Mouse (Mus musculus) CD4-positive, CD25-positive, alpha-beta regulatory T cell (primary cell): ENCODE data around the gene Prdx6b. TPM values are rescaled to one million over a fixed set of nuclear protein-coding genes. Genes with fewer than 3 reads are reported as not detected.

Experiments
- polyA plus RNA-seq: library from polyadenylated mRNA; unstranded; fragments of 100-300 nt; shearing (Covaris generic); gene quantifications from one replicate; pipeline ENCODE4 v1.2.1, GENCODE M21; 2017

Prdx6b gene
- polyA plus RNA-seq: not detected

GRCm38 (mm10) chr2:80292172-80292571 lies at the start of gene Prdx6b:
TSS of gene Prdx6b (plus strand) at chr2:80292472.

DNA sequence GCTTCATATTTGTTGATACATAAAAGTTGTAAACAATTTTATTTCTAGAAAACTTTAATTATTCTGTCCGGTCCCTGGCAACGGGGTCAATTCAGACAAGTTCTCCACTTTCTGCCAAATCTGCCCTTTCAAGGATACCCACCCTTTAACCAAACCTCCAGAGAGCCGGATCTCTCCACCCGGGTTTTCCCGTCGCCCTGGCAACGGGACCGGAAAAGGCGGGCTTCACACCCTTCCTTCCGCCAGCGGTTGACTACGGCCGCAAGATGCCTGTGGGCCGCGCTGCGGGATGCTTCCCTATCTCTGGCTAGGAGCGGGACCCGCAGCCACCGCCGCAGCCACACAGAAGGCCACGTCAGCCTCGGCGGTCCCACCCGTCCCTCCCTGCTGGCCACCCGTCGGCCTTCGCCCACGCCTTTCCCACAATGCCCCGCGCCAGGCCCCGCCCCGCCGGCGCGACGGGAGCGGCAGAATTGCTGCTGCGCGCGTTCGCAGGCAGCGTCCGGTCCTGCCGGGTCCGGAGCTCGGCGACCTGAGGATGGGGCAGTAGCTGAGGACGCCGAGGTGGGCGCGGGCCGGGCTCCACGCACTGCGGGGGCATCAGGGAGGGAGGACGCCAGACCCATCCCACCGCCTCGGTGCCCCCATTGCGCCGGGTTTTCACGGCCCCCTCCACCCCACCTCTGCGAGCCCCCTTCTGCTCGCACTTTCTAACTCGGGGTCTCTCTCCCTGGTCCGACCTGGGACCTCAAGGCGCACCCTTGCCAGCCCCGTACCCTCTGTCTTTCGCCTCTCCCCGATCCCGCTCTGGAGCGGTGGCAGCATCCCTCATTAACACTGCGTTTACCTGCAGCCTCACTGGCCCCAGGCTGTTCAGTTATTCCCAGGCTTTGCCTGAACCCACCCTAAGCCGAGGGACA lies 23.2 kb downstream of the Prdx6b start, which contains the start of gene Dnajc10:
TSS of gene Dnajc10 (plus strand) at position 225 of the 920 bp plus-strand sequence.

Other genes with a start within 250 kb of the Prdx6b start
- not detected for gene Pde1a, start 163.0 kb upstream of the Prdx6b start, polyA plus RNA-seq
- gene Dnajc10, start 23.0 kb downstream of the Prdx6b start, polyA plus RNA-seq: 54.9 TPM
- not detected for gene Frzb, start 155.2 kb downstream of the Prdx6b start, polyA plus RNA-seq